Mouse (Mus musculus) heart, embryonic 11.5 days (tissue): Measurements from ENCODE around the gene Ap1s3. TPM values are rescaled to one million over a fixed set of nuclear protein-coding genes. Genes with fewer than 3 reads are reported as not detected.
"Not testable (repeated sequence)": the region's sequence is repeated elsewhere in the genome, so short reads cannot be mapped to it uniquely, and the experiment has no call there.

Source experiments
- ATAC-seq: fragments of 200-750 bp; cut with Nextera tagmentation; replicated peaks from 2 replicates; pipeline ENCODE4 v1.8.0; 2017; ENCODE audit warnings: moderate library complexity; ENCODE audit not compliant: insufficient number of reproducible peaks, low FRiP score, low TSS enrichment
- H3K27ac ChIP-seq: fragments of 300-500 bp; sonication (generic); 2 replicates; pipeline ENCODE4 v1.5.1; 2014; ENCODE audit warnings: mild to moderate bottlenecking, low read depth, low read length
- H3K27me3 ChIP-seq: fragments of 300-500 bp; sonication (generic); 2 replicates; pipeline ENCODE4 v1.6.1; 2014; ENCODE audit warnings: mild to moderate bottlenecking, low read length, mixed read lengths; ENCODE audit not compliant: control insufficient read depth, insufficient read depth
- H3K36me3 ChIP-seq: fragments of 300-500 bp; sonication (generic); 2 replicates; pipeline ENCODE4 v1.6.1; 2014; ENCODE audit warnings: mild to moderate bottlenecking, low read length, moderate library complexity, mixed read lengths; ENCODE audit not compliant: control insufficient read depth, insufficient read depth
- H3K4me1 ChIP-seq: fragments of 300-500 bp; sonication (generic); 2 replicates; pipeline ENCODE4 v1.6.1; 2014; ENCODE audit warnings: low read length; ENCODE audit not compliant: control insufficient read depth, insufficient read depth
- H3K4me2 ChIP-seq: fragments of 300-500 bp; sonication (generic); 2 replicates; pipeline ENCODE4 v1.6.1; 2014; ENCODE audit warnings: mild to moderate bottlenecking, moderate library complexity
- H3K4me3 ChIP-seq: fragments of 300-500 bp; sonication (generic); 2 replicates; pipeline ENCODE4 v1.5.1; 2014; ENCODE audit warnings: low read depth, low read length
- H3K9ac ChIP-seq: fragments of 300-500 bp; sonication (generic); 2 replicates; pipeline ENCODE4 v1.6.1; 2014; ENCODE audit warnings: mild to moderate bottlenecking, low read depth, low read length, moderate library complexity
- H3K9me3 ChIP-seq: fragments of 300-500 bp; sonication (generic); replicated peaks from 2 replicates; pipeline ENCODE4 v1.6.1; 2016; ENCODE audit warnings: low read length; ENCODE audit not compliant: control insufficient read depth
- WGBS: fragments of 180-500 bp; shearing (Covaris S2); extraction: QIAGEN DNeasy Blood & Tissue Kit; methylation state at CpG from one replicate; pipeline ENCODE4 v1.1.7; 2014; ENCODE audit not compliant: insufficient replicate concordance; 5-methylcytosine and 5-hydroxymethylcytosine counted together
- polyA plus RNA-seq: library from polyadenylated mRNA; unstranded; fragments of >200 nt; fragmentation: Nextera tagmentation; extraction: Ambion mirVana; gene quantifications from 2 replicates; pipeline ENCODE4 v1.2.1, GENCODE M21; 2014

The Ap1s3 gene
- polyA plus RNA-seq, 1 experiment from 2014 or later, result 0.30 TPM

DNA sequence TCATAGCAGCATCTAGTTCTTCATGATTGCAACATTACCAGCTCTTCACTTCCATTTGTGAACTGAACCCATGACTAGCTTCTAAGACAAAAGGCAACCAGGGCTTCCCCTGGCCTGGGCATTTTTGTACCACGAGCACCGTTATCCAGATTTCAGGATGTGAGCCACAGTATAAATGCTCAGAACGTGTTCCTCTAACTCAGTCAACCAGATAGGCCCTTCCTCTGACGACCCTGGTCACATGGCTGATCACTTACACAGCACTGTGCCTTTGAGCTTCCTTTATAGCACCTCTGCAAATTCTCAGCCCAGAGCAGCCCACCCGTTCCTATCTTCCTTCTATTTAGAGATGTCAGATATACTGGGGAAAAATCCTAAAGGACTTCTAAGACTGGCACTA, 42.0 kb downstream of the Ap1s3 start:
- Histone ChIP-seq H3K4me2 (no peak overlapping the region), H3K36me3 (no peaks in the 10 kb centered on the region), H3K4me1 (no peaks in the 10 kb centered on the region), H3K27ac (no peak overlapping the region), H3K9ac (no peak overlapping the region), H3K27me3 (no peaks in the 10 kb centered on the region), H3K9me3 (no peaks in the 10 kb centered on the region), H3K4me3 (no peak overlapping the region)
- WGBS, result 59% methylated on average over 5 of the region's 5 CpGs
- no peak for ATAC-seq

DNA sequence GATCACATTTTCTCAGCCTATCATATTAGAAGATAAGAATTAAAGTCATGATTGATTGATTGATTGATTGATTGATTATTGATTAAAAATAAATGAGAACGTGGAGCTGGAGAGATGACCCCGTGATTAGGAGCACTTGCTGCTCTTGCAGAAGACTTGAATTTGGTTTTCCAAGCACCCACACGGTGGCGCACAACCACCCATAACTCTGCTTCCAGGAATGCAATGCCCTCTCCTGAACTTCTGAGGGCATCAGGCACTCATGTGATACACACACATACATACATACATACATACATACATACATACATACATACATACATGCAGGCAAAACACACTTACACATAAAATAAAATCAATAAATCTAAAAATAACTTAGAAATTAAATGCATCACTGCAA, 45.6 kb downstream of the Ap1s3 start:
- no peaks in the 10 kb centered on the region for H3K4me1 ChIP-seq
- H3K36me3 ChIP-seq, result no peaks in the 10 kb centered on the region
- 53% methylated on average over 4 of the region's 4 CpGs for WGBS
- no peak overlapping the region for H3K4me3 ChIP-seq
- H3K27me3 ChIP-seq, result no peaks in the 10 kb centered on the region
- H3K9me3 ChIP-seq, result no peaks in the 10 kb centered on the region
- no peak overlapping the region for H3K27ac ChIP-seq
- no peak overlapping the region for H3K4me2 ChIP-seq
- no peak overlapping the region for H3K9ac ChIP-seq
- no peak for ATAC-seq

DNA sequence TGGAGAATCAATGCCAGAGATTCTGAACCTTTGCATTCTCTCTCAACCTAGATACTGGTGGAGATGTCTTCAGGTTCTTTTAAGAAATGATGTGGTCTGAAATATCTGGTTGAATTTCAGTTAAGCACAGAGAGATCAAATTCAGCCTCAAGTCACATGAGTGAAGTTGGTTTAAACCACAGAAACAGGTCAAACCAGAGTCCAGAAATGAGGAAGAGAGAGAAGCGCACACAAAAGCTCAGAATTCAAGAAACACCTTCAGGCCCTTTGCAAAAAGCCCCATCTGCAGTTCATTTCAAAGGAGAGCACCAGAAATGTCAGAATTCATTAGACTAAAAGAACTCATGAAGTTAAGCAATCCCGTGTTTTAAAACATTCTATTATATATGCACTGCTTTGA, 52.3 kb downstream of the Ap1s3 start:
- H3K4me2 ChIP-seq, result no peak overlapping the region
- no peaks in the 10 kb centered on the region for H3K27me3 ChIP-seq
- H3K27ac ChIP-seq, result no peak overlapping the region
- WGBS, result 86% methylated on average over 2 of the region's 2 CpGs
- no peak for ATAC-seq
- H3K4me1 ChIP-seq, result no peaks in the 10 kb centered on the region
- H3K9me3 ChIP-seq, result no peaks in the 10 kb centered on the region
- no peak overlapping the region for H3K9ac ChIP-seq
- no peak overlapping the region for H3K4me3 ChIP-seq
- no peaks in the 10 kb centered on the region for H3K36me3 ChIP-seq

DNA sequence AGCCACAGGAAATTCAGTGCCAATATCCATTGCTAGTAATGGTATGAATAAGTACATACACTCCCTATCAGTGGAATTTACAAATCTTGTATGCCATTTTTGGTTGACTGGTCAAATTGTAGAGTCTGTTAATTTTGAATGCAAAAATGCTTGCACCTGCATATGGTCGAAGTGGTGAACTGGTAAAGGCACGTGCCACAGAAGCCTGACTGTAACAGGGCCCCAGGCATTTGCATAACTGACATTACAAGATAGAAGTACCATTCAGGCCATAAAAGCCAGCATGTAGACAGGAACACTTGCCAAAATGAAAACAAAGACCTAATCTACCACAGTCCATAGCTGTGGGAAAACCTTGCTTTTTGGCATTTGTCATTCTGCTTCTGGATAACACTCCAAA, 55.3 kb downstream of the Ap1s3 start:
- no peak for ATAC-seq
- no peak overlapping the region for H3K9ac ChIP-seq
- no peak overlapping the region for H3K4me3 ChIP-seq
- H3K9me3 ChIP-seq, result no peaks in the 10 kb centered on the region
- H3K4me2 ChIP-seq, result no peak overlapping the region
- H3K27me3 ChIP-seq, result no peaks in the 10 kb centered on the region
- no peaks in the 10 kb centered on the region for H3K36me3 ChIP-seq
- no peaks in the 10 kb centered on the region for H3K4me1 ChIP-seq
- 80% methylated on average over 2 of the region's 2 CpGs for WGBS
- H3K27ac ChIP-seq, result no peak overlapping the region

DNA sequence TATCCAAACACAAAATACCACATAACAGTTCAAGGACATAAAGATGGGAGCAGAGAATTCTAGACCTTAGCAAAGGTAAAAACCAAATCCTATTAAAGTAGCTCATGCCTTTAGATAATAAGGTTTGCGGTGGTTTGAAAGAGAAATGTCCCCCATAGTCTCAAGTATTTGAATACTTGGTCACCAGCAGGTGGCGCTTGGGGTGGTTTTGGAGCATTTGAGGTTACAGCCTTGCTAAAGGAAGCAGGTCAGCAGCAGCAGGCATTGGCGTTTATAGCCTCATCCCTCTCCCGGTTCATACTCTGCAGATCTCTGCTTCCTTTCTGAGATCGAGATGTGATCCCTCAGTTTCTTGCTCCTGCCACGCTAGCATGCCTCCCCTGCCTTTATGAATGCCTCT, 57.3 kb downstream of the Ap1s3 start:
- no peak overlapping the region for H3K4me2 ChIP-seq
- H3K27ac ChIP-seq, result no peak overlapping the region
- H3K9me3 ChIP-seq, result no peaks in the 10 kb centered on the region
- no peak for ATAC-seq
- H3K4me1 ChIP-seq, result no peaks in the 10 kb centered on the region
- H3K36me3 ChIP-seq, result no peaks in the 10 kb centered on the region
- H3K4me3 ChIP-seq, result no peak overlapping the region
- H3K27me3 ChIP-seq, result no peaks in the 10 kb centered on the region
- WGBS, result 89% methylated on average over 6 of the region's 6 CpGs
- no peak overlapping the region for H3K9ac ChIP-seq

DNA sequence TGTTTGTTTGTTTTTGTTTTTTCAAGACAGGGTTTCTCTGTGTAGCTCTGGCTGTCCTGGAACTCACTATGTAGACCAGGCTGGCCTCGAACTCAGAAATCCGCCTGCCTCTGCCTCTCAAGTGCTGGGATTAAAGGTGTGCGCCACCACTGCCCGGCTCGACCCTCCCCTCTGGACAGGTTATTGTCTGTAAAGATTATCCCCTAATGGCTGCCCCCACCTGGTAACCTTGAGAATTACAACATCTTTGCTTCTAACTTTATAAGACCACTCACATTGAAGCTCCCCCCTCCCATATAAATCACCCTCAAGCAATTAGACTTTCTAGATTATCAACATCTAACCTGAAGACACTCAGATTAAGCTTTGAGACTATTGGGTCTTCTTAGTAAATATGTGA, 60.5 kb downstream of the Ap1s3 start:
- not testable (repeated sequence) for H3K4me1 ChIP-seq, H3K9me3 ChIP-seq, ATAC-seq, H3K36me3 ChIP-seq, H3K27ac ChIP-seq, H3K4me2 ChIP-seq, H3K27me3 ChIP-seq, H3K4me3 ChIP-seq, H3K9ac ChIP-seq
- 92% methylated on average over 5 of the region's 5 CpGs for WGBS

DNA sequence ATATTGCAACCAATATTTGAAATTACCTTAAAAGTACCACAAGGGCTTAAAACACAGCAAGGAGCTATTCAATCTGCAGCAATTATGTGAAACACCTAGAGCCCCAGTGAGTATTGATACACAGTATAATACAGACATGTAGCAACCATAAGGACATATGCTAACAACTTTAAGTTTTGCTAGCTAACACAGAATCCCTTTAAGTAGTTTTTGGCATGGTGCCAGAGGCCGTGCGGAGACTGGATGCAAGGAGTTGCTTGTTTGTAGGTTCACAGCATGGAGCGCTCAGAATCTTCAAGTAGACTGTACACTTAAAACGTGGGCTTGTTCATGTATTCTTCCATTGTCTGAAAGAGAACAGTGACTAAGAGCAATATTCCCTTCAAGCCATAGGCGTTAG, 62.9 kb downstream of the Ap1s3 start:
- not testable (repeated sequence) for ATAC-seq, H3K4me2 ChIP-seq, H3K36me3 ChIP-seq, H3K4me3 ChIP-seq, H3K9ac ChIP-seq, H3K9me3 ChIP-seq, H3K27ac ChIP-seq, H3K27me3 ChIP-seq, H3K4me1 ChIP-seq
- 67% methylated on average over 5 of the region's 5 CpGs for whole genome bisulfite sequencing

DNA sequence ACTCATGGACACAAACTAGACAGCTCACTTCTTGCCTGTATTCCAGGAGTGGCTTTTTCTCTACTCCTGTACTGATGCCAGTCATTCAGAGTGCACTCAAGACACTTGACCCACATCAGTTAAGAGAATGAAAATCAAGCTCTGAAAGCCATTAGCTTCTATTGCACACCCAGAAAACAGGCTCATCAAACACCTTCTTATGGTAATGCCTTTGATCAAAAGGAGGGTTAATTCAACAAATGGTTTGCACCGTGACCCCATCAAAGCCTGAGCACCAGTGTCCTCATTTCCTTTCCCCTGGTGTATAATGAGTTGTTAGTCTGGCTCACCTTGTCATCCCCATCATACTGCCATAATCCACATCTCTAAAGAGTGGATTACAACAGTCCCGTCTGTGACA, 69.3 kb downstream of the Ap1s3 start:
- ATAC-seq, result no peak
- Histone ChIP-seq H3K4me1 (no peaks in the 10 kb centered on the region), H3K27ac (no peak overlapping the region), H3K4me2 (no peak overlapping the region), H3K27me3 (no peaks in the 10 kb centered on the region), H3K9ac (no peak overlapping the region), H3K36me3 (no peaks in the 10 kb centered on the region), H3K9me3 (no peaks in the 10 kb centered on the region), H3K4me3 (no peak overlapping the region)
- WGBS, result 59% methylated on average over 2 of the region's 2 CpGs

DNA sequence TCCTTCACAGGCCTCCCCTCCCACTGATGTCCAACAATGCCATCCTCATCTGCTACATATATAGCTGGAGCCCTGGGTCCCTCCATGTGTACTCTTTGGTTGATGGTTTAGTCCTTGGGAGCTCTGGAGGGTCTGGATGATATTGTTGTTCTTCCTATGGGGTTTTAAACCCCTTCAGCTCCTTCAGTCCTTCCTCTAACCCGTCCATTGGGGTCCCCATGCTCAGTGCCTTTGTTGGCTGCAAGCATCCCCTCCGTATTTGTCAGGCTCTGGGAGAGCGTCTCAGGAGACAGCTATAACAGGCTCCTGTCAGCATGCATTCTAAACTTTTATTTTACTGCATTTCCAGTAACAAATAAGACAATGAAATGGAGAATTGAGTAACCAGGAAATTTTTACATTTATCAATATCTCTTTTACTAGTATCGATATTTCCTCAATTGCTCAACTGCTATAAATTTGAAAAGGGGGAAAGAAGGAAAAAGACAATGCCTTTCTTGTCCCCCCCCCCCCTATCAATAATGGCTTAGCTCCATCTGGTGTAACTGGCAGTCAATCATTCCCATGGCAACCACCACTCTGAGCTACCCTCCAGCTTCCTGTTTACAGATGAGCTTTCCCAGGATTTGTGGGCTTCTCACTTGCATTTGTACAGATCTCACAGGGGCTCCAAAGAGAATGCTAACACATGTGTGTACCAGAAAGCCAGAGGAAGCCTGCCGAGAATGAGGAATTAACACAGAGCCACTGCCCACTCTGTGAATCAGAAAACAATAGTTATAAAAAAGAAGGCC, 73.2 kb downstream of the Ap1s3 start:
- Histone ChIP-seq H3K27me3 (no peaks in the 10 kb centered on the region), H3K9me3 (no peaks in the 10 kb centered on the region), H3K4me3 (no peak overlapping the region), H3K9ac (no peak overlapping the region), H3K4me1 (no peaks in the 10 kb centered on the region), H3K27ac (no peak overlapping the region), H3K36me3 (no peaks in the 10 kb centered on the region), H3K4me2 (no peak overlapping the region)
- no peak for ATAC-seq
- WGBS, result 58% methylated on average over 5 of the region's 5 CpGs
